Mouse (Mus musculus) cerebellum, adult 2 months (tissue): Measurements from ENCODE around the gene Cacna1d. TPM values are rescaled to one million over a fixed set of nuclear protein-coding genes. Genes with fewer than 3 reads are reported as not detected.

Experiments
- DNase-seq, 2 experiments: peaks; one replicate each; pipeline ENCODE4 v3.0.0; 2021
- H3K27ac ChIP-seq: fragments of 200-500 bp; 2 replicates; pipeline ENCODE4 v1.5.1; 2012; ENCODE audit warnings: low read length, control low read depth, inconsistent platforms; ENCODE audit not compliant: insufficient read depth
- H3K27me3 ChIP-seq: fragments of 200-500 bp; 2 replicates; pipeline ENCODE4 v1.6.1; 2012; ENCODE audit warnings: inconsistent platforms, mild to moderate bottlenecking, low read length, moderate library complexity; ENCODE audit not compliant: control insufficient read depth, insufficient read depth
- H3K4me1 ChIP-seq: fragments of 200-500 bp; 2 replicates; pipeline ENCODE4 v1.6.1; 2011; ENCODE audit warnings: low read length; ENCODE audit not compliant: control insufficient read depth, insufficient read depth
- H3K4me3 ChIP-seq: fragments of 200-500 bp; replicated peaks from 2 replicates; pipeline ENCODE3; 2011; ENCODE audit warnings: mild to moderate bottlenecking, low read depth, low read length, control low read depth; ENCODE audit not compliant: insufficient read depth
- CTCF ChIP-seq: fragments of 200-500 bp; IDR thresholded peaks from 2 replicates; pipeline ENCODE4 v1.5.1; 2011; ENCODE audit warnings: low read depth, mild to moderate bottlenecking, control low read depth, low read length, moderate library complexity, borderline replicate concordance; ENCODE audit not compliant: insufficient read depth
- POLR2A ChIP-seq: fragments of 200-500 bp; IDR thresholded peaks from 2 replicates; pipeline ENCODE4 v1.6.1; 2011; ENCODE audit warnings: low read length, control low read depth, borderline replicate concordance; ENCODE audit not compliant: insufficient read depth
- WGBS: fragments of 180-500 bp; shearing (Covaris S2); methylation state at CpG from one replicate; pipeline ENCODE4 v1.1.7; 2018; 5-methylcytosine and 5-hydroxymethylcytosine counted together
- polyA plus RNA-seq: library from polyadenylated mRNA; depleted of rRNA; stranded (reverse); fragments of >200 nt; gene quantifications from 2 replicates; pipeline ENCODE4 v1.2.3, GENCODE M21; 2012

Cacna1d gene
- polyA plus RNA-seq, 1 experiment = 35.0 TPM

DNA sequence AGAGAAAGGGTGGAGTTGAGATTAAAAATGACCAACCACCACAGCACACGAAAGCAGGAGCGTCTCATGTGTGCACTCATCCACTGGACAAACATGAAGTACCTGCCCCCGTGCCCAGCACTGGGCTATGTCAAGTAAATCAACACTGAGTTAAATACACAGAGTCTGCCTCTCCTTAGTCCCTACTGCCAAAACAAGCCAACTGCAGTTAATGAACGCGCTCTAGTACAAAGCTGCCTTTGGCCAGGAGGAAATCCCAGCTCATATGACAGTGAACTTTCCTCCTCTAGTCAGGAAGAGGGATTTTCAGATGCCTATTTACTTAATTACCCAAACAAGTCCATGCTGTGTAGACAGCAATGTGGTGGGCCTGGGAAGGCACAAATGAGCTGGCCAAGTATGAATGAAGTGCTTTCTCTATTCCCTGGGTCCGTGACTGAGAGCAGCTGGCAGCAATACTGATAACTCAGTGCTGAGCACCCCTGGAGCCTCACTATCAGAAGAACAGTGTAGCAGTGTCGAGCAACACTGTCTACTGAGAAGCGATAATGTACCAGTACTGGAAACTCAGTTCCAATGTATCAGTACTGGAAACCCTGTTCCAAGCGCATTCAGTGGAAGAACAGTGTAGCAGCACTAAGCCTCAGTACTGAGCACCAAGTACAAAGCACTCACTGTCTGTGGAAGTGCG lies 229.5 kb downstream of the Cacna1d start:
- TF ChIP-seq POLR2A = no peak
- TF ChIP-seq CTCF = no peak
- H3K27me3 ChIP-seq = no peaks in the 10 kb centered on the region
- H3K4me1 ChIP-seq = peaks cover 16% of the 10 kb centered on the region
- 85% methylated on average over 10 of the region's 10 CpGs for WGBS
- DNase-seq = no peak
- H3K4me3 ChIP-seq = no peak overlapping the region
- no peak overlapping the region for H3K27ac ChIP-seq

DNA sequence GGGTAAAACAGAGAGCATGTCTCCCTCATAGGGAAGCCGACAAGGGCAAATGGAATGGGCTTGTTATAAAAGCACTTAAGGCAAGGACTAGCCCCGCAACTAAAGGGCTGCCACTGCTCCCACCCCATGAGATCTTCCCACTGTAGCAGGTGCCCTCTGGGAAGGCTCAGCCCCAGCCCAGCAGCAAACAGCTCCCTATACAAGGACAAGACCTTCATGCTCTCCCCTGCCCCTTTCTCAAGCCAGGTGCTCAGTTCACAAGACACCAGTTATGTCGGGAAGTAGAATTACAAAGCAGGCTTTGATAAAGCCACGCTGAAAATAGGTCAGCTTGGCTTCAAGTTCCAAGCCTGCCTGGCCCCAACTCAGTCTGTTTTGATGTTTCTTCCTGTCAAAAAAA lies 233.6 kb downstream of the Cacna1d start:
- Histone ChIP-seq H3K27ac (0 out of 2 replicates have a peak overlapping the region, but pooled peaks have one; percentile 16), H3K27me3 (no peaks in the 10 kb centered on the region), H3K4me3 (no peak overlapping the region), H3K4me1 (peaks cover 23% of the 10 kb centered on the region)
- TF ChIP-seq CTCF = no peak
- no peak for TF ChIP-seq POLR2A
- 53% methylated on average over 4 of the region's 4 CpGs for WGBS
- DNase-seq = no peak

DNA sequence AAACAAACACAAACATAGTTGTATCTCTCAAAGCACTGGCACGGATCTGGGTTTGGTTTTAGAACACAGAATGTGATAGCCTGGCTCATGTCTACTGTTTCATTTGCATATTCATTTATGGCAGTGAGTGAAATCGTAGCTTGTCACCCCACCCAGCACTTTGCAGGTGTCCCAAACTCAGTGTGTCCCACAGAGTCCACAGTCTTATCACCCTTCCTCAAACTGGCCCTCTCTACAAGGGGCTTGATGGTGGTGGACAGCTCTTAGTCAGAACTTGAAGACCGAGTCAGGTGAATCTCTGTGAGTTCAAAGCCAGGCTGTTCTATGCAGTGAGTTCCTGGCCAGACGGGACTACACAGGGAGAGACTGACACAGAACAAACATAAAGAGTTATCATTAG lies 234.8 kb downstream of the Cacna1d start:
- peaks cover 23% of the 10 kb centered on the region for H3K4me1 ChIP-seq
- no peak for TF ChIP-seq POLR2A
- TF ChIP-seq CTCF = no peak
- WGBS = 87% methylated on average over 4 of the region's 4 CpGs
- no peak for DNase-seq
- H3K27ac ChIP-seq = no peak overlapping the region
- H3K27me3 ChIP-seq = no peaks in the 10 kb centered on the region
- H3K4me3 ChIP-seq = no peak overlapping the region

DNA sequence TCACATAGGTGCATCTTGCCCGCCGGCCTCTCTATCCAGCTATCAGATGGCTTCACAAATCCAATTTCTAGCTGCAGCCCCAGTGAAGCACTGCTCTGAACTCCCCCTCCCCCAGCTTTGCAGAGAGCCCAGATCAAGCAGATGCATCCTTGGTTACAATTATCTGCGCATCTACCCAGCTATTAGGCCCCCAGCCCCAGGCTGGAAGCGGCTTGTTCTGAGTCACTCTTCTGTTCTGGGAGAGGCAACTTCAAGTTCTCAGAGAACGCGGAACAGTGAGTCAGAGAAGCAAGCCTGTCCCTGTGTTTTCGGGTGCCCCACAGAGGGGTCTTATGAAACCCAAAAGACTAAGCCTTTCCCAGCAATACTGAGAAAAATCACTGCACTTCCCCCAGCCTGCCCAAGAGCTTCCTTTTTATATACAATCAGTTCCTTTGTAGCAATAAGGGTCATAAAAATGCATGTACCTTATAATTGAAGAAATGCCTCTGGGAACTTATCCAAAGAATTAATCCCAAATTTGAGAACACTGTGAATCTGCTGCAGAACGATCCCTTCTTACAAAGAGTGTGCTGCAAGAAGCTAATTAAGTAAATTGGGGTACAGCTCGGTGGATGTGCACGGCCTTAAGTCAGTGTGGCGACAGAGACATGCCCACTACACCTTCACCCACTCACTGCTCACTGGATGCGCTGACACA lies 235.4 kb downstream of the Cacna1d start:
- 84% methylated on average over 12 of the region's 12 CpGs for WGBS
- TF ChIP-seq POLR2A (no peak), CTCF (no peak)
- DNase-seq = no peak
- Histone ChIP-seq H3K27ac (no peak overlapping the region), H3K4me3 (no peak overlapping the region), H3K27me3 (no peaks in the 10 kb centered on the region), H3K4me1 (peaks cover 23% of the 10 kb centered on the region)

DNA sequence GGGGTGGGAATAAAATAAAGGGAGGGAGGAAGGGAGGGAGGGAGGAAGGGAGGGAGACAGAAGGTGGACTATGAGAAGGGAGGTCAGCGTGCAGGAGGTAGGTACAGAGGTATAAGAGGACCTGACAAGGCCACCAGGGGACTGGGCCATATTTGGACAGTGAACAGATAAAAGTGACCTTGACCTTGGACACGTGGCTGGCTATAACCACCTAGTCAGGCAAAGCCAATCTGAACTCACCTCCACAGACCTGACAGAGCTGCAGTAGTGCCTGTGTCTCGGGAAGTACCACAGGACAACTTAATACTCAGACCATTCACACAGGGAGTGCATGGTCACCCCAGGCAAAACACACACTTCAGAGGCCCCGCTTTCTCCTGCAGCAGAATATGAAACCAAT lies 236.5 kb downstream of the Cacna1d start:
- no peak for DNase-seq
- Histone ChIP-seq H3K27me3 (no peaks in the 10 kb centered on the region), H3K4me1 (peaks cover 22% of the 10 kb centered on the region), H3K27ac (no peak overlapping the region), H3K4me3 (no peak overlapping the region)
- WGBS = 82% methylated on average over 4 of the region's 4 CpGs
- TF ChIP-seq CTCF (no peak), POLR2A (no peak)

DNA sequence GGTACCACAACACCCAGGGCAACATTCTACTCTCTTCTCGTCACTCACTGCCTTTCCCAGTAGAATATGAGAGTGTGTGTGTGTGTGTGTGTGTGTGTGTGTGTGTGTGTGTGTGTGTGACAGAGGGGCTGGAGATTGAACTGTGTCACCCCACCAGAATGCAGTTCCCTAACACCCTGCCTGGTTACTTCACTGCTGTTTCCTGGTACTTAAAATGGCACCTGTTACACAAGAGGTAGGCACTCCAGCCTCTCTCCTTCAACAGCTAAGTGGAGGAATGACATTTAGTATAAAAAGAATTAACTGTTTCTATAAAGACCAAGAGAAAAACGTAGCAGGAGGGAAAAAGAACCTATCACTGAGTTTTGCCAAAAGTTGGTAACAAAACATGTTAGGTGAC lies 238.4 kb downstream of the Cacna1d start:
- Histone ChIP-seq H3K4me3 (no peak overlapping the region), H3K27ac (no peak overlapping the region), H3K27me3 (no peaks in the 10 kb centered on the region), H3K4me1 (peaks cover 23% of the 10 kb centered on the region)
- 83% methylated on average over 2 of the region's 2 CpGs for WGBS
- no peak for DNase-seq
- no peak for TF ChIP-seq POLR2A
- no peak for TF ChIP-seq CTCF

DNA sequence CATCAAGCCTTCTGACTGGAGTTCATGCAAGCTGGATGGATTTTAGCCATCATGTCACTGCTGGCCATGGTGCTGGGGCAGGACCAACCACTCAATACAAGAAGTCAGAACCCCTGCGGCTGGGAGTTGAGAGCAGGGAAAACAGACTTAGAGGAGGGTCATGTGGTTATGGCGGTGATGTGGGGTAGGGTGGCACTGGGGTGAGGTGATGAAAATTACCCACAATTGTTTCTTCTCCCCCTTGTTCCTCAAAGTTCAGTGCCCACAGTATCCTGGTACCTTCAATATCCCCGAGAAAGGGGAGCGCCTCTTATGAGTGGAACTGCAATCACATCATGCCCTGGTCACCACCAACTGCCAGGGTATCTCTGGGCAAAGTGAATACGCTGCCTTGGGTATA lies 239.9 kb downstream of the Cacna1d start:
- H3K4me3 ChIP-seq = no peak overlapping the region
- TF ChIP-seq POLR2A (no peak), CTCF (no peak)
- 90% methylated on average over 5 of the region's 5 CpGs for WGBS
- no peaks in the 10 kb centered on the region for H3K27me3 ChIP-seq
- H3K27ac ChIP-seq = no peak overlapping the region
- no peak for DNase-seq
- H3K4me1 ChIP-seq = peaks cover 20% of the 10 kb centered on the region

DNA sequence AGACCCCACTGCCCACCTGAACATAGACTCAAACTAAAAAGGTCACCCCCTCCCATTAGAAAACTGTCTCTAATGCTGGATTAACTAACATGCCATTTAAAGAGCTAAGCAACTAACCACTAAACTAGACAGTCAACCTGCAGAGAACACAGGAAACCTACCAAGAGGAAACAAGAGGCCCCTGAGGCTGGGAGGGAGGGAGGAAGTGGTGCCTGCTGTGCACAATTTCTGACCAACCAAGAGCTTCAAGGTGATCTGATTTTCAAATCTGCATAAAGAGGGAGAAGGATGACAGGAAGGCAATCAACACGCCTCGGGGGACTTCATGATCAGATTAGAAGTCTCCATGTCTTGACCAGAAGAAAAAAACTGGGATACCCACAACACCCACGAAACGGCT lies 241.7 kb downstream of the Cacna1d start:
- Histone ChIP-seq H3K4me1 (peaks cover 22% of the 10 kb centered on the region), H3K4me3 (no peak overlapping the region), H3K27me3 (no peaks in the 10 kb centered on the region), H3K27ac (no peak overlapping the region)
- no peak for DNase-seq
- 94% methylated on average over 4 of the region's 4 CpGs for WGBS
- TF ChIP-seq POLR2A (no peak), CTCF (no peak)
